Mouse (Mus musculus) midbrain, embryonic 13.5 days (tissue): Measurements from ENCODE around the gene Tmem262. TPM values are rescaled to one million over a fixed set of nuclear protein-coding genes. Genes with fewer than 3 reads are reported as not detected.

Experiments
- ATAC-seq: fragments of 200-750 bp; cut with Nextera tagmentation; 2 replicates; pipeline ENCODE4 v1.8.0; 2017; ENCODE audit warnings: mild to moderate bottlenecking, moderate TSS enrichment, moderate library complexity
- H3K27ac ChIP-seq: fragments of 300-500 bp; sonication (generic); 2 replicates; pipeline ENCODE4 v1.5.1; 2015; ENCODE audit warnings: inconsistent platforms, mild to moderate bottlenecking, moderate library complexity
- H3K27me3 ChIP-seq: fragments of 300-500 bp; sonication (generic); 2 replicates; pipeline ENCODE4 v1.6.1; 2015; ENCODE audit warnings: mild to moderate bottlenecking, inconsistent platforms
- H3K36me3 ChIP-seq: fragments of 300-500 bp; sonication (generic); 2 replicates; pipeline ENCODE4 v1.6.1; 2015; ENCODE audit warnings: mild to moderate bottlenecking, inconsistent platforms
- H3K4me1 ChIP-seq: fragments of 300-500 bp; sonication (generic); replicated peaks from 2 replicates; pipeline ENCODE4 v1.6.1; 2015; ENCODE audit warnings: inconsistent platforms
- H3K4me2 ChIP-seq: fragments of 300-500 bp; sonication (generic); replicated peaks from 2 replicates; pipeline ENCODE4 v1.6.1; 2015; ENCODE audit warnings: moderate library complexity, mild to moderate bottlenecking, inconsistent platforms
- H3K4me3 ChIP-seq: fragments of 300-500 bp; sonication (generic); replicated peaks from 2 replicates; pipeline ENCODE4 v1.5.1; 2015; ENCODE audit warnings: mild to moderate bottlenecking, inconsistent platforms
- H3K9ac ChIP-seq: fragments of 300-500 bp; sonication (generic); replicated peaks from 2 replicates; pipeline ENCODE4 v1.6.1; 2015; ENCODE audit warnings: mild to moderate bottlenecking, inconsistent platforms
- H3K9me3 ChIP-seq: fragments of 300-500 bp; sonication (generic); 2 replicates; pipeline ENCODE4 v1.6.1; 2016; ENCODE audit warnings: mild to moderate bottlenecking, inconsistent platforms
- WGBS: fragments of 180-500 bp; shearing (Covaris S2); methylation state at CpG from one replicate; pipeline ENCODE4 v1.1.7; 2015; 5-methylcytosine and 5-hydroxymethylcytosine counted together
- polyA plus RNA-seq: library from polyadenylated mRNA; unstranded; fragments of >200 nt; fragmentation: Nextera tagmentation; extraction: Ambion mirVana; gene quantifications from 2 replicates; pipeline ENCODE4 v1.2.1, GENCODE M21; 2015

Tmem262 gene
- polyA plus RNA-seq, 1 experiment from 2014 or later, result not detected

DNA sequence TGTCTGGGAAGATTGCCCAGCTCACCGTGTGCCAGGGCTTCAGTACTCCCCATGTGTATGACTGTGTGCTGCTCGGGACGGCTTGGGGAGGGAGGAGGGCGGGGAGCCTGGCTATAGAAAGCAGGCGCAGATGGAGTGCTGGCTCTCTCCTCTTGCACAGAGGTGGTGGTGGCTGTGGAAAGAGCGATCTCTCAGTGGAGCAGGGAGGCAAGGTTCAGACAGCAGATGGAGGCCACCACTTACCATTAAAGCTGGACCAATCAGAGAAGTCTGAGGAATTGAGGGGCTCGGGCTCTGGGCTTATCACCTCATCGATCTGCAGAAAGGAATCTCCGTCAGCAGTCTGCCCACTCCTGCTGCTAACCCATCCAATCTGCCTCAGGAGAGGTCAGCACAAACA lies 2.3 kb downstream of the Tmem262 start, which contains the start of gene Gm28374:
Gene Gm28374 (minus strand): TSS at position 101 of the 400 bp plus-strand sequence.
- no peak within 1 kb of the TSS for H3K4me2 ChIP-seq
- H3K27ac ChIP-seq, result no peak within 1 kb of the TSS
- H3K4me1 ChIP-seq, result peaks cover 31% of the 10 kb centered on the region
- no peak for ATAC-seq
- no peaks in the 10 kb centered on the region for H3K27me3 ChIP-seq
- no peak within 1 kb of the TSS for H3K4me3 ChIP-seq
- H3K36me3 ChIP-seq, result peaks cover 28% of the 10 kb centered on the region
- WGBS, result 94% methylated on average over 9 of the region's 9 CpGs
- no peaks in the 10 kb centered on the region for H3K9me3 ChIP-seq
- H3K9ac ChIP-seq, result no peak within 1 kb of the TSS

DNA sequence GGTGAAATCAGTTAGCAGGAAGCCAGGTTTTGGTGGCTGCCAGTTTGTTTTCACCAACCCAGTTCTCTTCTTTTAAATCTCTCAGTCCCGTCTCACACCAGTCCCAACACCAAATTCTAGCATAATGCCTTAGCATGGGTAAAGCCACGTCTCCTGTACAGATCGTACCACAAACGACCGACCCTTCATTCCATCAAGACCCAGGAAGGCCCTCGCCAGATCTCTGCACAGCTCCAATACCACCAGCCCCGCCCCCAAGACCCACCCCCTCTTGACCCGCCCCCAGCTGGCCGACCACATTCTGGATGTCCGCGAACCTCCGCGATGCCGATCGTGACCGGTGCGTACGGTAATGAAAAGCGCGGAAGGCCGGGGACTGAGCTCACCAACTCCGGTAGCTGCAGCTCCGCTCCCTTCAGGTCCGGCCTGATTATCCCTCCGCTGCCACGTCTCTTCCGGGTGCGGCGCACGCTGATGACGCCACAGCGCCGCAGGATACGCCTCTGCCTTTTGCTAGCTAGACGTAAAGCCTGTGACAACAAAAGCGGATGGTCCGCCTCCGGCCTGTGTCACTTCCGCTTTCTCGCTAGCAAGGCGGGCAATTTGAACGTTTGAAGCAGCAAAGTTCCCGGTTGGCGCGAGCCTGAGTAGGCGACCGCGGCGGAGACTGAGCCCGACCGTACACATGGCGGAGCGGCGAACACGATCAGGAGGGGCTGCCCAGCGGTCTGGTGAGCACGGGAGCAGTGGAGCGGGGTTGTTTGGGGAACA lies 4.8 kb downstream of the Tmem262 start, which contains the start of the genes Zfpl1 and Cdca5:
Gene Zfpl1 (minus strand): TSS at position 479 of the 771 bp plus-strand sequence.
Gene Cdca5 (plus strand): TSS at position 506 of the 771 bp plus-strand sequence.
- H3K27ac ChIP-seq, result peak within 1 kb of the TSS; percentile 47
- ATAC-seq, result peak; percentile 92
- WGBS, result under 1% methylated on average over 58 of the region's 58 CpGs
- H3K4me3 ChIP-seq, result peak within 1 kb of the TSS; percentile 76
- H3K9ac ChIP-seq, result peak within 1 kb of the TSS; percentile 78
- H3K9me3 ChIP-seq, result no peaks in the 10 kb centered on the region
- no peaks in the 10 kb centered on the region for H3K27me3 ChIP-seq
- peak within 1 kb of the TSS; percentile 96 for H3K4me2 ChIP-seq
- peaks cover 28% of the 10 kb centered on the region for H3K36me3 ChIP-seq
- H3K4me1 ChIP-seq, result peaks cover 25% of the 10 kb centered on the region

- Histone ChIP-seq H3K4me3 (peak overlapping the region; percentile 76), H3K4me2 (peak overlapping the region; percentile 96), H3K27ac (no peak overlapping the region), H3K9me3 (no peaks in the 10 kb centered on the region), H3K4me1 (peaks cover 25% of the 10 kb centered on the region), H3K27me3 (no peaks in the 10 kb centered on the region), H3K9ac (peak overlapping the region; percentile 52; the same call in 1 of the 2 replicates), H3K36me3 (peaks cover 28% of the 10 kb centered on the region)
- WGBS, result under 1% methylated on average over 17 of the region's 17 CpGs
- ATAC-seq, result peak; percentile 72
These were observed 5.6 kb downstream of the Tmem262 start for GRCm38 (mm10) chr19:6085417-6085879.

GRCm38 (mm10) chr19:6088841-6089240 lies 9.0 kb downstream of the Tmem262 start:
- Histone ChIP-seq H3K4me3 (no peak overlapping the region), H3K27ac (no peak overlapping the region), H3K36me3 (peaks cover 19% of the 10 kb centered on the region), H3K9ac (no peak overlapping the region), H3K27me3 (no peaks in the 10 kb centered on the region), H3K4me1 (peaks cover 18% of the 10 kb centered on the region), H3K4me2 (no peak overlapping the region), H3K9me3 (no peaks in the 10 kb centered on the region)
- WGBS, result 95% methylated on average over 13 of the region's 13 CpGs
- no peak for ATAC-seq

GRCm38 (mm10) chr19:6094119-6094518 lies 14.3 kb downstream of the Tmem262 start, which contains the start of gene AC131692.1:
AC131692.1 (plus strand) TSS chr19:6094419.
- Histone ChIP-seq H3K4me2 (no peak within 1 kb of the TSS), H3K27ac (no peak within 1 kb of the TSS), H3K27me3 (no peaks in the 10 kb centered on the region), H3K36me3 (peaks cover 24% of the 10 kb centered on the region), H3K4me1 (no peaks in the 10 kb centered on the region), H3K4me3 (no peak within 1 kb of the TSS), H3K9ac (no peak within 1 kb of the TSS), H3K9me3 (no peaks in the 10 kb centered on the region)
- ATAC-seq, result no peak
- 96% methylated on average over 7 of the region's 7 CpGs for whole genome bisulfite sequencing

- peaks cover 5% of the 10 kb centered on the region for H3K36me3 ChIP-seq
- H3K27me3 ChIP-seq, result no peaks in the 10 kb centered on the region
- no peak overlapping the region for H3K27ac ChIP-seq
- H3K4me1 ChIP-seq, result no peaks in the 10 kb centered on the region
- no peak for ATAC-seq
- no peak overlapping the region for H3K9ac ChIP-seq
- no peaks in the 10 kb centered on the region for H3K9me3 ChIP-seq
- 92% methylated on average over 3 of the region's 3 CpGs for WGBS
- no peak overlapping the region for H3K4me2 ChIP-seq
- no peak overlapping the region for H3K4me3 ChIP-seq
These were observed 18.0 kb downstream of the Tmem262 start for GRCm38 (mm10) chr19:6097847-6098246.

DNA sequence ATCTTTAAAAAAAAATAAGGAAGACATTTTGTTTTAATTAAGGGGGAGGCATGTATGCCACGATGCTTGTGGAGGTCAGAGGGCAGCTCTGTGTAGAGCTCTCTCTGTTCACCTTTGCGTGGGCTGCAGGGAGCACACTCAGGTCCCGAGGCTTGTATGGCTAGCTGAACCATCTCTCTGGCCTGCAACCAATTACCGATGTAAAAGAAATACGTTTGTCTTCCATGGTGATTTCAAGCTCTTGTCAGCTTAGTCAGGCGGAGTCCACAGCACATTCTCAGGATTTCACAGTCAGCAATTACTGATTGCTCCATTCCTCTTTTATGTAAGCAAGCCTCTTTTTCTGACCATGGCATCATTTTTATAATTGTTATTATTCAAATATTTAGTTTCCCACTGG lies 21.4 kb downstream of the Tmem262 start:
- Histone ChIP-seq H3K4me2 (no peak overlapping the region), H3K9ac (no peak overlapping the region), H3K4me3 (no peak overlapping the region), H3K27me3 (no peaks in the 10 kb centered on the region), H3K4me1 (no peaks in the 10 kb centered on the region), H3K9me3 (no peaks in the 10 kb centered on the region), H3K27ac (no peak overlapping the region), H3K36me3 (no peaks in the 10 kb centered on the region; the same call in 1 of the 2 replicates)
- WGBS, result 73% methylated on average over 6 of the region's 6 CpGs
- no peak for ATAC-seq

- Histone ChIP-seq H3K36me3 (no peaks in the 10 kb centered on the region; the same call in 1 of the 2 replicates), H3K4me2 (no peak overlapping the region), H3K4me3 (no peak overlapping the region), H3K9ac (no peak overlapping the region), H3K27ac (no peak overlapping the region), H3K27me3 (no peaks in the 10 kb centered on the region), H3K4me1 (no peaks in the 10 kb centered on the region), H3K9me3 (no peaks in the 10 kb centered on the region)
- WGBS, result 81% methylated on average over 6 of the region's 6 CpGs
- no peak for ATAC-seq
These were observed 22.5 kb downstream of the Tmem262 start for GRCm38 (mm10) chr19:6102169-6102853.

DNA sequence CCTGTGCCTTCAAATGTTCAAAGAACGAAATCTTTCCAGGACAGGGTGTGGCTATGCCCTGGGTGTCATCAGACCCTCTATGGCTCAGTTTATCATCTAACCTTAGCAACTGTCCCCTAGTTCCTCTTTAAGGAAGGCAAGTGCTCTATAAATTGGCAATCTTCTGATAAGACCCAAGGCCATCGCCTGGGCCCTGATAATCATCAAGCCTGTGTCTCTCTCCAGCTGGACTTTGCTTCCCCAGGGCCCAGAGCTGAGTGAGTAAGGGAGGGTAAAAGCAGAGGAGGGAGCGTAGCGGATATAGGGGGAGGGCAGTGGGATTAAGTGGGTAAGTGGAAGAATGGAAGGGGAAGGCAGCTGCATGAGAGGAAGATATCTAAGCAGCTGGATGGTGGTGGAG lies 24.6 kb downstream of the Tmem262 start:
- no peak overlapping the region for H3K27ac ChIP-seq
- 75% methylated on average over 4 of the region's 4 CpGs for WGBS
- H3K9ac ChIP-seq, result 0 out of 2 replicates have a peak overlapping the region, but pooled peaks have one; percentile 1
- no peaks in the 10 kb centered on the region for H3K9me3 ChIP-seq
- ATAC-seq, result no peak
- no peaks in the 10 kb centered on the region for H3K36me3 ChIP-seq
- no peaks in the 10 kb centered on the region for H3K27me3 ChIP-seq
- H3K4me2 ChIP-seq, result no peak overlapping the region
- no peak overlapping the region for H3K4me3 ChIP-seq
- no peaks in the 10 kb centered on the region for H3K4me1 ChIP-seq

GRCm38 (mm10) chr19:6105586-6105985 lies 25.8 kb downstream of the Tmem262 start, which contains the start of gene Naaladl1:
Naaladl1 (plus strand) TSS chr19:6105782.
- 89% methylated on average over 7 of the region's 7 CpGs for WGBS
- Histone ChIP-seq H3K36me3 (no peaks in the 10 kb centered on the region), H3K4me3 (no peak within 1 kb of the TSS), H3K27me3 (no peaks in the 10 kb centered on the region), H3K4me1 (no peaks in the 10 kb centered on the region), H3K9me3 (no peaks in the 10 kb centered on the region), H3K9ac (0 out of 2 replicates have a peak within 1 kb of the TSS, but pooled peaks have one; percentile 1), H3K27ac (no peak within 1 kb of the TSS), H3K4me2 (no peak within 1 kb of the TSS)
- no peak for ATAC-seq

DNA sequence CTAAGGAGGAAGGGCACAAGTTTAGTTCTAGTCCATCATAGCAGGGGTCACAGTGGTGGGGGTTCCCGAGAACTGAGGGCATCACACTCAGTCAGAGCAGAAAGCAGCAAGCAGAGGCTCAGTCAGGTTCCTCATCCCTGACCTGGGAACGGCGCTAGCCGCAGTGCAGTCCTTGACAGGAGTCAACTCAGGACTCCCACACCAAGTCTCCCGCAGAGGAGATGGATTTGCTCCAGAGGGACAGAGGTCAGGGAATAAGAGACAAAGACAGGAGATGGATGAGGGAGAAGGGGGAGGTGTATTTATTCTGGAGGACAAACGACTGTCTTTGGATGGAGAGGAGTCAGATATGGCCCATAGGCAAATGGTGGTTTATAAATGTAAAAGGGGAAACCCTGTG lies 33.3 kb downstream of the Tmem262 start:
- WGBS, result 73% methylated on average over 6 of the region's 6 CpGs
- Histone ChIP-seq H3K27ac (no peak overlapping the region), H3K27me3 (no peaks in the 10 kb centered on the region), H3K36me3 (peaks cover 42% of the 10 kb centered on the region), H3K4me1 (peaks cover 17% of the 10 kb centered on the region), H3K9ac (no peak overlapping the region), H3K4me2 (no peak overlapping the region), H3K4me3 (no peak overlapping the region), H3K9me3 (no peaks in the 10 kb centered on the region)
- ATAC-seq, result no peak
